Mouse (Mus musculus): ENCODE data around the gene Lif.

GRCm38 (mm10) chr11:4239691-4240090 is 17.7 kb upstream of the Lif start:
- no peak for TF ChIP-seq CTCF (IDR thresholded peaks at IDR 0.05; ENCODE audit: borderline replicate concordance, extremely low read depth, insufficient read depth, insufficient read length)
- TF ChIP-seq POLR2A (IDR thresholded peaks at IDR 0.05; ENCODE audit: borderline replicate concordance, extremely low read depth, insufficient read depth, insufficient read length, poor library complexity, severe bottlenecking), result no peak

Measured in brain, embryonic 14.5 days (tissue).